In genomic region chr10:14207616-14208015, GRCm38 (mm10) we compare ENCODE assay signal across 9 mouse cellular contexts.
A peak's percentile ranks its signal among the peaks of the same experiment; 100 is the strongest.
DNase-seq lines count a peak whose midpoint lies in the region; ATAC-seq and TF ChIP-seq lines count a peak whose summit lies in the region.
"Had no signal": no experiment of that assay in that cellular context is flagged by ENCODE, and none has a peak within 500 bp of the region (broad histone marks: within the 10 kb centered on the region; RNA-seq: fewer than 3 reads in every experiment).

No protein-coding gene starts in this region.

- no peaks in the 10 kb centered on the region for H3K36me3 ChIP-seq in limb, embryonic 14.5 days (ENCODE audit: control insufficient read depth, insufficient read depth, low read length)
- no peaks in the 10 kb centered on the region for H3K36me3 ChIP-seq in limb, embryonic 10.5 days
- no peaks in the 10 kb centered on the region for H3K36me3 ChIP-seq in spleen, adult 2 months (ENCODE audit: control insufficient read depth, insufficient read depth, low read length)
- no peaks in the 10 kb centered on the region for H3K36me3 ChIP-seq in midbrain, embryonic 10.5 days
- H3K36me3 ChIP-seq: limb, embryonic 12.5 days had no signal

- no peak for TF ChIP-seq CTCF in layer of hippocampus, adult 2 months (conservative IDR thresholded peaks at IDR 0.05)
- no peak for TF ChIP-seq CTCF in spleen, adult 2 months (IDR thresholded peaks at IDR 0.05; ENCODE audit: extremely low read depth, insufficient read depth, insufficient read length, insufficient replicate concordance)

- no peak overlapping the region for H3K9ac ChIP-seq in limb, embryonic 14.5 days (ENCODE audit: low read depth, low read length, severe bottlenecking)
- H3K9ac ChIP-seq: limb, embryonic 12.5 days had no signal

- no peak for TF ChIP-seq POLR2A in limb, embryonic 14.5 days (IDR thresholded peaks at IDR 0.05; ENCODE audit: borderline replicate concordance, extremely low read depth, insufficient read depth, insufficient read length)
- no peak for TF ChIP-seq POLR2A in spleen, adult 2 months (IDR thresholded peaks at IDR 0.05; ENCODE audit: low read depth, low read length)

- ATAC-seq in limb, embryonic 14.5 days (ENCODE audit: low FRiP score, low read depth), result no peak
- peak; percentile 88 for ATAC-seq in activated CD4-positive, CD25-positive, alpha-beta regulatory T cell, adult 4 months

- no peak overlapping the region for H3K4me2 ChIP-seq in limb, embryonic 14.5 days (replicated peaks; ENCODE audit: low read depth, low read length, severe bottlenecking)
- H3K4me2 ChIP-seq: limb, embryonic 12.5 days had no signal

- H3K4me1 ChIP-seq in limb, embryonic 14.5 days (ENCODE audit: control insufficient read depth, insufficient read depth, low read length), result no peaks in the 10 kb centered on the region
- H3K4me1 ChIP-seq in limb, embryonic 10.5 days, result 0 out of 2 replicates have a peak, but pooled peaks cover 8% of the 10 kb centered on the region
- H3K4me1 ChIP-seq in spleen, adult 2 months (ENCODE audit: control insufficient read depth, insufficient read depth, insufficient read length), result peaks cover 4% of the 10 kb centered on the region
- no peaks in the 10 kb centered on the region for H3K4me1 ChIP-seq in midbrain, embryonic 10.5 days
- H3K4me1 ChIP-seq: limb, embryonic 12.5 days had no signal

- 58% methylated on average over 5 of the region's 5 CpGs for WGBS in limb, embryonic 14.5 days
- 74% methylated on average over 5 of the region's 5 CpGs for WGBS in limb, embryonic 10.5 days
- 0% methylated on average over 5 of the region's 5 CpGs for WGBS in spleen, adult 2 months
- WGBS in midbrain, embryonic 10.5 days, result 81% methylated on average over 5 of the region's 5 CpGs

- H3K27me3 ChIP-seq in limb, embryonic 14.5 days (ENCODE audit: control insufficient read depth, insufficient read depth, low read length), result no peaks in the 10 kb centered on the region
- H3K27me3 ChIP-seq in limb, embryonic 10.5 days (ENCODE audit: low read depth, poor library complexity, severe bottlenecking), result no peaks in the 10 kb centered on the region
- H3K27me3 ChIP-seq in spleen, adult 2 months (ENCODE audit: control insufficient read depth, insufficient read depth, low read length), result no peaks in the 10 kb centered on the region
- no peaks in the 10 kb centered on the region for H3K27me3 ChIP-seq in midbrain, embryonic 10.5 days (ENCODE audit: low read depth, poor library complexity, severe bottlenecking)
- H3K27me3 ChIP-seq: limb, embryonic 12.5 days had no signal

- H3K4me3 ChIP-seq in limb, embryonic 14.5 days (replicated peaks; ENCODE audit: low read length), result no peak overlapping the region
- no peak overlapping the region for H3K4me3 ChIP-seq in limb, embryonic 10.5 days
- H3K4me3 ChIP-seq in layer of hippocampus, adult 2 months, result no peak overlapping the region; the same call in 1 of the 2 replicates
- H3K4me3 ChIP-seq in spleen, adult 2 months (ENCODE audit: extremely low read depth, insufficient read depth, insufficient read length), result no peak overlapping the region
- no peak overlapping the region for H3K4me3 ChIP-seq in midbrain, embryonic 10.5 days
- H3K4me3 ChIP-seq: limb, embryonic 12.5 days had no signal

- peak; percentile 31 for DNase-seq in limb, embryonic 14.5 days (ENCODE audit: low spot score)
- DNase-seq in limb, embryonic 10.5 days (ENCODE audit: low spot score), result no peak
- peak; percentile 79 to 90 for DNase-seq in layer of hippocampus, adult 2 months (ENCODE audit: low spot score in 2 of 2)
- DNase-seq in spleen, adult 2 months (ENCODE audit: low read depth in 1 of 2, low spot score in 2 of 2), result peak; percentile 27 to 65
- DNase-seq in cerebellum, postnatal 25 days, result no peak
- no peak for DNase-seq in midbrain, embryonic 10.5 days (ENCODE audit: low spot score)
- no peak for DNase-seq in urinary bladder, adult 18-20 months (ENCODE audit: low spot score in 2 of 2)

- H3K27ac ChIP-seq in limb, embryonic 14.5 days (replicated peaks; ENCODE audit: low read depth, low read length), result no peak overlapping the region
- H3K27ac ChIP-seq in limb, embryonic 10.5 days, result no peak overlapping the region
- H3K27ac ChIP-seq in layer of hippocampus, adult 2 months, result peak overlapping the region; percentile 86
- H3K27ac ChIP-seq in spleen, adult 2 months (ENCODE audit: insufficient read depth, low read length), result no peak overlapping the region
- no peak overlapping the region for H3K27ac ChIP-seq in midbrain, embryonic 10.5 days (replicated peaks)
- H3K27ac ChIP-seq: limb, embryonic 12.5 days had no signal

- no peaks in the 10 kb centered on the region for H3K9me3 ChIP-seq in limb, embryonic 14.5 days (ENCODE audit: control insufficient read depth, low read length)
- no peaks in the 10 kb centered on the region for H3K9me3 ChIP-seq in limb, embryonic 10.5 days (replicated peaks)
- no peaks in the 10 kb centered on the region for H3K9me3 ChIP-seq in midbrain, embryonic 10.5 days (replicated peaks)
- H3K9me3 ChIP-seq: limb, embryonic 12.5 days had no signal

Comparison
In these comparisons a context has a peak if more than half of its experiments do, and no peak if none do; other contexts are left out.
1. DNase-seq: peak in limb, embryonic 14.5 days (single experiment), layer of hippocampus, adult 2 months (2 of 2) and spleen, adult 2 months (2 of 2); none in limb, embryonic 10.5 days (single experiment), cerebellum, postnatal 25 days (0 of 2), midbrain, embryonic 10.5 days (single experiment) and urinary bladder, adult 18-20 months (0 of 2).